Mouse (Mus musculus) intestine, embryonic 15.5 days (tissue): ENCODE measurements around the gene Deaf1. TPM values are rescaled to one million over a fixed set of nuclear protein-coding genes. Genes with fewer than 3 reads are reported as not detected.

ENCODE experiments used
- ATAC-seq: fragments of 200-750 bp; cut with Nextera tagmentation; 2 replicates; pipeline ENCODE4 v1.8.0; 2017; ENCODE audit warnings: moderate TSS enrichment, moderate library complexity
- H3K27ac ChIP-seq: fragments of 300-500 bp; sonication (generic); 2 replicates; pipeline ENCODE4 v1.5.1; 2015; ENCODE audit warnings: mild to moderate bottlenecking, inconsistent platforms
- H3K27me3 ChIP-seq: fragments of 300-500 bp; sonication (generic); replicated peaks from 2 replicates; pipeline ENCODE4 v1.6.1; 2015; ENCODE audit warnings: inconsistent platforms
- H3K36me3 ChIP-seq: fragments of 300-500 bp; sonication (generic); 2 replicates; pipeline ENCODE4 v1.6.1; 2015; ENCODE audit warnings: inconsistent platforms
- H3K4me1 ChIP-seq: fragments of 300-500 bp; sonication (generic); replicated peaks from 2 replicates; pipeline ENCODE4 v1.6.1; 2015; ENCODE audit warnings: inconsistent platforms
- H3K4me2 ChIP-seq: fragments of 300-500 bp; sonication (generic); replicated peaks from 2 replicates; pipeline ENCODE4 v1.6.1; 2015; ENCODE audit warnings: mild to moderate bottlenecking, inconsistent platforms
- H3K4me3 ChIP-seq: fragments of 300-500 bp; sonication (generic); replicated peaks from 2 replicates; pipeline ENCODE4 v1.5.1; 2015; ENCODE audit warnings: inconsistent platforms
- H3K9ac ChIP-seq: fragments of 300-500 bp; sonication (generic); 2 replicates; pipeline ENCODE4 v1.6.1; 2015; ENCODE audit warnings: inconsistent platforms
- H3K9me3 ChIP-seq: fragments of 300-500 bp; sonication (generic); 2 replicates; pipeline ENCODE4 v1.6.1; 2016; ENCODE audit warnings: inconsistent platforms
- WGBS: fragments of 180-500 bp; shearing (Covaris S2); methylation state at CpG from one replicate; pipeline ENCODE4 v1.1.7; 2015; 5-methylcytosine and 5-hydroxymethylcytosine counted together
- polyA plus RNA-seq: library from polyadenylated mRNA; unstranded; fragments of >200 nt; fragmentation: Nextera tagmentation; extraction: Ambion mirVana; gene quantifications from 2 replicates; pipeline ENCODE4 v1.2.1, GENCODE M21; 2015

The Deaf1 gene
- polyA plus RNA-seq, 1 experiment from 2014 or later = 63.5 TPM

DNA sequence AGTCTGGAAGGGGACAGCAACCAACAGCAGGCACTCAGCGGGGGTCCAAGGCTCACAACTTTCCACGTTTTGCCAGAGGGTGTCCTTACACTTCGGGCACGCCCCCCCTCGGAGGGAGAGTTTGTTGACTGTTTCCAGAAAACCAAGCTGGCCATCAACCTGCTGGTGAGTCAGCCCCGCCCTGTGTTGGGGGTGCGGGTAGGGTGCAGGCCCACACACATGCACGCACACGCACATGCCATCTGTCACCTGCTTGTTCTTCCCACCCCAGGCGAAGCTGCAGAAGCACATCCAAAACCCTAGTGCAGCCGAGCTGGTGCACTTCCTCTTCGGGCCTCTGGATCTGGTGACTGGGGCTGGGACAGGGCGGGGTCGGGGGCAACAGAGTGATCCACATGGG lies 29.5 kb upstream of the Deaf1 start:
- no peak overlapping the region for H3K4me2 ChIP-seq
- no peak overlapping the region for H3K9ac ChIP-seq
- no peak for ATAC-seq
- peaks cover 10% of the 10 kb centered on the region; the same call in 1 of the 2 replicates for H3K4me1 ChIP-seq
- no peaks in the 10 kb centered on the region for H3K9me3 ChIP-seq
- H3K27ac ChIP-seq = no peak overlapping the region
- WGBS = 76% methylated on average over 14 of the region's 14 CpGs
- H3K4me3 ChIP-seq = no peak overlapping the region
- no peaks in the 10 kb centered on the region for H3K36me3 ChIP-seq
- no peaks in the 10 kb centered on the region; the same call in 1 of the 2 replicates for H3K27me3 ChIP-seq

DNA sequence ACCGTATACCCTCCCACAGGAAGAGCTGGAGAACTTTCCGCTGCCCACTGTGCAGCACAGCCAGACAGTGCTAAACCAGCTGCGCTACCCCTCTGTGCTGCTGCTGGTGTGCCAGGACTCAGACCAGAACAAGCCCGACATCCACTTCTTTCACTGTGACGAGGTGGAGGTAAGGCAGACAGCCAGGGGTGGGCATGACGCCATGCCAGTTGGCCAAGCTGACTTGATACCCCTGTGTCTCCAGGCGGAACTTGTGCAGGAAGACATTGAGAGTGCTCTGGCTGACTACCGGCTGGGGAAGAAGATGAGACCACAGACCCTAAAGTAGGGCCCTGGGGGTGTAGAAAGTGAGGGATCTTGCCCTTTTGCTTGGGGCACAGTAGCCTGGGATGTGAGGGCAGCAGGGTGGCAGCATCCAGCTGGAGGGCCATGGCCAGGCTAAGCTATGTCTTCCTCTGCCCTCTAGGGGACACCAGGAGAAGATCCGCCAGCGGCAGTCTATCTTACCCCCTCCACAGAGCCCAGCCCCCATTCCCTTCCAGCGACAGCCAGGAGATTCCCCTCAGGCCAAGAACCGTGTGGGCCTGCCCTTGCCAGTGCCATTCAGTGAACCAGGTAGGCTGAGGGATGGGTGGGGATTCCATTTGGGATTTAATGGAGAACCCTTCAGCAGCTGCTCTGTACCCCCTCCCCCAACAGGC lies 28.3 kb upstream of the Deaf1 start:
- no peak for ATAC-seq
- Histone ChIP-seq H3K9me3 (no peaks in the 10 kb centered on the region), H3K4me1 (0 out of 2 replicates have a peak, but pooled peaks cover under 1% of the 10 kb centered on the region), H3K4me3 (no peak overlapping the region), H3K27ac (no peak overlapping the region), H3K27me3 (no peaks in the 10 kb centered on the region; the same call in 1 of the 2 replicates), H3K4me2 (no peak overlapping the region), H3K36me3 (no peaks in the 10 kb centered on the region), H3K9ac (no peak overlapping the region)
- WGBS = 60% methylated on average over 12 of the region's 12 CpGs

DNA sequence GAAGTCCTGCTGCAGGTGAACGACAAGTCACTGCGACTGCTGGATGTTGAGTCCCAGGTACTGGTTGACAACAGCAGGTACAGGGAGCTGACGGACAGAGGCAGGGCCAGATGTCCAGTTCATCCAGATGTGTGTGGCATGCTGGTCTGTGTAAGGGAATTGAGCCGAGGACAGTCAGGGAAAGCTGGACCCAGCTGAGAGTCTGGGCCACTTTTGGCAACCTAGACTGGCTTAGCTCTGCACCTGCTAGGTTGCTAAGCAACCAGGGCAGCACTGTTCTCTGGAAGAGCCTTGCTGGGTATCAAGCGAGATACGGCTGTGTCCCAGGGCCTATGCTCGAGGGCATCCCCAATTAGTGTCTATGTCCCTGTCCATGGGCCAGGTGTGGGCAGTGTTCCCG lies 27.6 kb upstream of the Deaf1 start:
- no peaks in the 10 kb centered on the region for H3K9me3 ChIP-seq
- no peak overlapping the region for H3K4me3 ChIP-seq
- H3K9ac ChIP-seq = no peak overlapping the region
- no peak overlapping the region for H3K27ac ChIP-seq
- H3K36me3 ChIP-seq = no peaks in the 10 kb centered on the region
- no peak for ATAC-seq
- H3K4me2 ChIP-seq = no peak overlapping the region
- no peaks in the 10 kb centered on the region for H3K27me3 ChIP-seq
- H3K4me1 ChIP-seq = 0 out of 2 replicates have a peak, but pooled peaks cover 3% of the 10 kb centered on the region
- WGBS = 82% methylated on average over 8 of the region's 8 CpGs

DNA sequence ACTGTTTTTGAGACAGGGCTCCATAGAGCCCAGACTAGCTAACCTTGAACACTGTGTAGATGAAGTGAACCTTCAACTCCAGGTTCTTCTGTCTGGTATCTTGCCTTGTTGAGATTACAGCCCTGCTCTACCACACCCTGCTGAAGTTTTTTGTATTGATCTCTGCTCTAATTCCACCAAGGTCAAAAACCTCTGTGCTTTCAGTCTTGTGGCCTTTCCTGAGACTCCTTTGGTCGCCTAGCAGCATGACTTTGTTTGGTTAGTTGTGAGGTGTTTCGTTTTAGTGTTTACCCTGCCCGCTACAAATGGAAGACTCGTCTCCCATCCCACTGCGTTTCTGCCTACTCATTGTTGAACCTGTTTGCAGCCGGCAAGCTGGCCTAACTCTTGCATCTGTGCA lies 23.6 kb upstream of the Deaf1 start:
- 0 out of 2 replicates have a peak, but pooled peaks cover 3% of the 10 kb centered on the region for H3K4me1 ChIP-seq
- H3K36me3 ChIP-seq = no peaks in the 10 kb centered on the region
- H3K9me3 ChIP-seq = no peaks in the 10 kb centered on the region
- no peak overlapping the region for H3K4me2 ChIP-seq
- H3K4me3 ChIP-seq = no peak overlapping the region
- no peaks in the 10 kb centered on the region for H3K27me3 ChIP-seq
- no peak overlapping the region for H3K9ac ChIP-seq
- peak; percentile 76 for ATAC-seq
- H3K27ac ChIP-seq = 0 out of 2 replicates have a peak overlapping the region, but pooled peaks have one; percentile 27
- 53% methylated on average over 6 of the region's 6 CpGs for WGBS

DNA sequence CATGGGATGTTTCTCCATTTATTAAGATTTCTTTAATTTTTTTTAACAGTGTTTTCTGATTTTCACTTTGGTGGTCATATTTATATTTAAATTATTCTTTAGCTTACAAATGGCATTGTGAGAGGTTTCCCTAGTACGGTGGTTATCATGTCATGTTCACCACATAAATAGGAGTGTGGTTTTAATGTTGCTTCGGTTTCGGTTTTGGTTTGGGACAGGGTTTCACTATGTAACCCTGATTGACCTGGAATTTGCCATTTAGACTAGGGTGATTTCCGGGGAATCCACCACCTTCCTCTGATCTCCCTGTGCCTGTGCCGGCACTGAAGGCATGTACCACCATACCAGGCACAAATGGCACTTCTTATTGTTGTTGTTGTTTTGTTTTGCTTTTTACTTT lies 17.3 kb upstream of the Deaf1 start:
- Histone ChIP-seq H3K9ac (no peak overlapping the region), H3K4me2 (no peak overlapping the region), H3K9me3 (no peaks in the 10 kb centered on the region), H3K27ac (no peak overlapping the region), H3K4me1 (peaks cover 14% of the 10 kb centered on the region; the same call in 1 of the 2 replicates), H3K27me3 (no peaks in the 10 kb centered on the region), H3K36me3 (no peaks in the 10 kb centered on the region), H3K4me3 (no peak overlapping the region)
- 84% methylated on average over 5 of the region's 5 CpGs for WGBS
- no peak for ATAC-seq

DNA sequence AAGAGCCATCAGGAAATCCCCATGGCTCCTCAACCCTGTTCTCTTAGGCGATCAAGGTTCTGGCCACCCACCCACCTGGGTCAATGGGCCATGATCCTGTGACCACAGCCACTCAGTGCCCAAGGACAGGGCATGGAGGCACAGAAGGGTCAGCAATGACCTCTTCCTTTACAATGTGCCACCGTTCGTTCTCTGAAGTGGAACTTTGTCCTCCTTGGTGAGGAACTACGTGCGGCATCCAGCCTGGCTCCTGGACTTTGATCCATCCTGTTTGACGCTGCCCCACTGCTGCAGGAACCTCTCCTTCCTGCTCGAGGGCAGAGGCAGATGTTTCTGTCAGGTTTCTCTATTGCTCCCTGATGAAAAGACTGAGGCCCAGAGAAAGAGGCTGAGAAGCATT lies 16.2 kb upstream of the Deaf1 start:
- Histone ChIP-seq H3K27me3 (no peaks in the 10 kb centered on the region), H3K36me3 (no peaks in the 10 kb centered on the region), H3K9ac (no peak overlapping the region), H3K27ac (peak overlapping the region; percentile 76), H3K4me3 (no peak overlapping the region), H3K4me1 (peaks cover 19% of the 10 kb centered on the region; the same call in 1 of the 2 replicates), H3K4me2 (peak overlapping the region; percentile 33), H3K9me3 (no peaks in the 10 kb centered on the region)
- WGBS = 56% methylated on average over 7 of the region's 7 CpGs
- peak; percentile 50 for ATAC-seq

DNA sequence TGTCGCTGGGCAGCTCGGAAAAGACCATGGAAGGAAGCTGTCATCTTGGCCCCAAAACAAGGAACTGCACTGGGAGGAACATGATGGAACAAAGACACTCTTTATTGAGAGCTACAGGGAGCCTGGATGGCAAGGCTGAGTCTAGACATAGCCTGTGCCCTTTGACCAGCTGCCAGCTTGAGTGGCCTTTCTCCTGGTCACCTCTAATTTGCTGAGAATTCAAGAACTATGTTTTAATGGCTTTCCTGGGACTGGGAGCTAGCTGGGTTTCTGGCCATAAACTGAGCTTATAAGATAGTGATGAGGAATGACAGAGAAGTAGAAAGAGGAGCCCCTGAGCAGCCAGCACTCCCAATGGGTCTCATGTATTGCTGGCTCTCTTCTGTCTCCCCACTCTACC lies 15.7 kb upstream of the Deaf1 start:
- H3K4me3 ChIP-seq = no peak overlapping the region
- WGBS = 83% methylated on average over 2 of the region's 2 CpGs
- H3K9ac ChIP-seq = no peak overlapping the region
- no peaks in the 10 kb centered on the region for H3K27me3 ChIP-seq
- H3K36me3 ChIP-seq = no peaks in the 10 kb centered on the region
- peak overlapping the region; percentile 33 for H3K4me2 ChIP-seq
- H3K9me3 ChIP-seq = no peaks in the 10 kb centered on the region
- peak overlapping the region; percentile 76 for H3K27ac ChIP-seq
- ATAC-seq = no peak
- peaks cover 21% of the 10 kb centered on the region; the same call in 1 of the 2 replicates for H3K4me1 ChIP-seq

DNA sequence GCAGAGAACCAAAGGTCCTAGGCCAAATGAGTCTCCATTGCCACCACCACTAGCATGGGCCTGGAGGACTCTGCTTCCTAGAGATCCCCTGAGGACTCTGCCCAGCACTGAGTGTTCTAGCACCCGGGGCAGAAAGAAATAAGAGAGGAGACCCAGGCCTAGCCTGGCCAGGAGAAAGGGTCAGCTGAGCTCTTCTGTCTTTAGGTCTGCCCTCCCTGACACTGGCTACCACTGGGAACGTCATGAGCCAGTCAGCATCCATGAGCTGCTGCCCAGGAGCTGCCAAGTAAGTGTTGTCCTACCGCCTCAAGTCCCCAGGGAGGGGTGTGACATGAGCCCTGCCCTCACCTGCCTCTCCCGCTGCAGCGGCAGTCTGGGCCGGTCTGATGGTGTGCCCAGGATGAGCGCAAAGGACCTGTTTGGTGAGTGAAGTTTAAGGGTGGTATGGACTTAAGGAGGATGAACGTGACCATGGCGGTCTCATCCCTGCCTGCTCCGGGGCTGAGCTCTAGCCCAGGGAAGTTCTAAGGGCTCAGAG lies 14.3 kb upstream of the Deaf1 start:
- H3K27ac ChIP-seq = 0 out of 2 replicates have a peak overlapping the region, but pooled peaks have one; percentile 93
- WGBS = 65% methylated on average over 10 of the region's 10 CpGs

DNA sequence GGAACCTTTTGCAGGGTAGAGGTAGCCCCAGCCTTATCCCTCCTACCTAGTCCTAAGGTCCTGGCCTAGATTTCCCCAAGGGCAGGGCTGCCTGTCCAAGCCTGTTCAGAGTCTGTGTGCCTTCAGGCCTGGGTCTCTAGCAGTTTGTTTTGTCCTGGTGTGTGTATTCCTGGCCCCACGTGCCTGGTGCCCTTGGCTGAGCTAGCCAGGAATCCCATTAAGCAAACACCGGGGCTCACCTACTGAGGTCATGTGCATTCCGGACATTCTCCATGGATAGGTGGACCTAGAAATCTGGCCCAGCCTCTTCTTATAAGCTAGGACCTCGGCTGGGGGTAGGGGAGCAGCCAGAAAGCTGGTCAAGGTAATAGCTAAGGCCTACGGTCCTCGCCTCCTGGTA lies 13.0 kb upstream of the Deaf1 start:
- 38% methylated on average over 6 of the region's 6 CpGs for WGBS
- H3K9ac ChIP-seq = peak overlapping the region; percentile 55
- H3K4me3 ChIP-seq = peak overlapping the region; percentile 36
- ATAC-seq = peak; percentile 20
- no peaks in the 10 kb centered on the region for H3K9me3 ChIP-seq
- H3K36me3 ChIP-seq = no peaks in the 10 kb centered on the region; the same call in 1 of the 2 replicates
- H3K27me3 ChIP-seq = no peaks in the 10 kb centered on the region
- peak overlapping the region; percentile 93 for H3K27ac ChIP-seq
- H3K4me2 ChIP-seq = peak overlapping the region; percentile 55
- H3K4me1 ChIP-seq = peaks cover 27% of the 10 kb centered on the region; the same call in 1 of the 2 replicates

More for the DNA sequence above, 14.3 kb upstream of the Deaf1 start:
- Histone ChIP-seq H3K27me3 (no peaks in the 10 kb centered on the region), H3K4me2 (peak overlapping the region; percentile 55), H3K9me3 (no peaks in the 10 kb centered on the region), H3K9ac (peak overlapping the region; percentile 55; the same call in 1 of the 2 replicates), H3K36me3 (no peaks in the 10 kb centered on the region), H3K4me1 (peaks cover 27% of the 10 kb centered on the region; the same call in 1 of the 2 replicates), H3K4me3 (no peak overlapping the region)
- no peak for ATAC-seq

DNA sequence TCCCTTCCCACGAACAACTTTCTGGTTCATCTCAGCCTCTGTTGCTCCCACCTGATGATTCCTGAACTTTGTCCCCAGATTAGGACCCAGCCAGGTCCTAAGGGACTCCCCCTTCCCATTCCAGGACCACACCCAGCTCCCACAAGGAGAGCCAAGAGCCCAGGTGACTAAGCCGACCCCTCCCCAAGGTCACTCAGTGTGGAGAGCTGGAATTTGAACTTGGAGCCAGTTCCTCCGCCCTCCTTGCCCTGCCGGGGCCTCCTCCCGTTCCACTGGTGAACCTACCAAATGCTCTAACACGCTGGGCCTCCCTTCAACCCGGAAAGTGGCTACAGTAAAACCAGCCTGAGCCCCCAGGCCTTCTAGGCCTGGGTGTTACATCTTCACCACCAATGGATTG lies 12.5 kb upstream of the Deaf1 start:
- peak overlapping the region; percentile 55 for H3K9ac ChIP-seq
- no peaks in the 10 kb centered on the region for H3K9me3 ChIP-seq
- H3K27me3 ChIP-seq = no peaks in the 10 kb centered on the region
- H3K36me3 ChIP-seq = no peaks in the 10 kb centered on the region; the same call in 1 of the 2 replicates
- WGBS = 53% methylated on average over 7 of the region's 7 CpGs
- peaks cover 27% of the 10 kb centered on the region; the same call in 1 of the 2 replicates for H3K4me1 ChIP-seq
- H3K4me2 ChIP-seq = peak overlapping the region; percentile 55
- ATAC-seq = peak; percentile 50
- peak overlapping the region; percentile 36 for H3K4me3 ChIP-seq
- peak overlapping the region; percentile 93 for H3K27ac ChIP-seq

DNA sequence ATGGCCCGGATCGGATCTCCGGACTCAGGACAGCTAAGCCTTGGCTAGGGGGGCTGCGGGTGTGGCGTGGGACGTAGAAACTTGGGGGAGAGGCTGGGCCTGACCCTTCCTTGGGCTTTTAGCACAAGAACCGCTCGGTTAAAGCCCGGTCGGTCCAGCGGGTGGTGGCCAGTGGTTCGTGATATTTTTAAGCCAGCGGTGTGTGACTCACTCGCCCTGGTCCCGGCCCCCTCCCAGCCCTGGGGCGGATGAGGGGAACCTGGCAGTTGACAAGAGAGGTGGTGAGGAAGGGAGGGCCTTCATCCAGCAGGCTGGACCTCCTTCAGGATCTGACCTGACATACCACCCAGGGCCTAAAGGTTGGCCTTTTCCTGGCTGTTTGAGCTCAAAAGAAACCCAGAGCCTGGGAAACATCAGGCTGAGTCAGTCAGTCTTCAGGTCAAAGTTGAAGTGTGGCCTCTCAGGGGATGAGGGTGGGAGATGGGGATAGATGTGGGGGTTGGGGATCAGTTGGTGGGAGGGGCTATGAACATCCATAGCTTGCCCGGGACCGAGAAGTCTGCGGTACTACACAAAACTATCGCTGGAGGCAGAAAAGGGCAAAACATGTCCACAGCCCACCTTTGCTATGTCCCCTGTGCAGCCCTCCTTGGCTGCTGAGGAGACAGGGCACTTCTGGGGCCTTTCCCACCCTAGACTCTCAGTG lies 11.9 kb upstream of the Deaf1 start:
- H3K27me3 ChIP-seq = no peaks in the 10 kb centered on the region
- ATAC-seq = peak; percentile 3
- H3K36me3 ChIP-seq = peaks cover 3% of the 10 kb centered on the region; the same call in 1 of the 2 replicates
- WGBS = 27% methylated on average over 20 of the region's 20 CpGs
- no peaks in the 10 kb centered on the region for H3K9me3 ChIP-seq
- peaks cover 27% of the 10 kb centered on the region; the same call in 1 of the 2 replicates for H3K4me1 ChIP-seq
- H3K4me2 ChIP-seq = peak overlapping the region; percentile 55
- peak overlapping the region; percentile 93 for H3K27ac ChIP-seq
- H3K4me3 ChIP-seq = peak overlapping the region; percentile 36
- H3K9ac ChIP-seq = peak overlapping the region; percentile 55

DNA sequence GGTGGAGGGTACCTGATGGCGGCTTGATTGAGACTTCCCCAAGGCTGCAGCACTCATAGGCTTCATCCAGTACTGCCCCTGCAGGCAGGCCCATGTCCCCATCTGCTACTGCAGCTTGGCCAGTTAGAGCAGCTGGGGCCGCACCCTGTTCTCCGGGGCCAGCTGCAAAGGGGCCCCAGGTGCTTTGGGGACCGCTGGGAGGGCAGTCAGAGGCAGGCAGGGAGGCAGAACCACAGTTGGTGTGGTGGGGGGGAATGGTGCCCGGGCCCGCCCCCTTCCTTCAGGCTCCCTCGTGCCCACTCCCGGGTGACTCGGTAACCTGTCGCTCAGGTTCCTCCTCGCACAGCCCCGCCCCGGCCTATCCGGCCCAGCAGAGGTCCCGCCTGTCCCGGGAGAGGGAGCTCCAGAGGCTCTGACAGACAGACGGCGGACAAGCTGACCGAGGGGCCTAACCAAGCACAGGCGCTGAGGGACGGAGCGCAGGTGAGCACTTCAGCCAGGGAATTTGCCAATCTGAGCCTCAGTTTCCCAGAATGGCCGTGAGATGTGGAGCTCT lies 11.2 kb upstream of the Deaf1 start, which contains the start of gene Eps8l2:
Eps8l2 (plus strand) TSS at position 305 of the 556 bp plus-strand sequence.
- H3K4me2 ChIP-seq = peak within 1 kb of the TSS; percentile 55
- peak within 1 kb of the TSS; percentile 93 for H3K27ac ChIP-seq
- peaks cover 4% of the 10 kb centered on the region; the same call in 1 of the 2 replicates for H3K36me3 ChIP-seq
- WGBS = 5% methylated on average over 23 of the region's 23 CpGs
- H3K27me3 ChIP-seq = no peaks in the 10 kb centered on the region
- H3K4me1 ChIP-seq = peaks cover 27% of the 10 kb centered on the region; the same call in 1 of the 2 replicates
- H3K9ac ChIP-seq = peak within 1 kb of the TSS; percentile 55
- peak; percentile 88 for ATAC-seq
- H3K9me3 ChIP-seq = no peaks in the 10 kb centered on the region
- H3K4me3 ChIP-seq = peak within 1 kb of the TSS; percentile 36
